Mouse (Mus musculus): ENCODE results near the gene Foxp1. TPM values are rescaled to one million over a fixed set of nuclear protein-coding genes. Genes with fewer than 3 reads are reported as not detected.
A peak's percentile ranks its signal among the peaks of the same experiment; 100 is the strongest.

Gene Foxp1
- polyA plus RNA-seq, 1 experiment, result 129 TPM

- H3K36me3 ChIP-seq (ENCODE audit: control insufficient read depth, insufficient read depth, low read length), result no peaks in the 10 kb centered on the region
- no peak overlapping the region for H3K27ac ChIP-seq (ENCODE audit: control insufficient read depth, insufficient read depth, low read length)
- H3K4me1 ChIP-seq (replicated peaks; ENCODE audit: control insufficient read depth, insufficient read depth, low read length), result no peaks in the 10 kb centered on the region
- H3K4me3 ChIP-seq (ENCODE audit: control insufficient read depth, insufficient read depth, low read length), result no peak overlapping the region
- TF ChIP-seq CTCF (IDR thresholded peaks at IDR 0.05; ENCODE audit: borderline replicate concordance, control insufficient read depth, extremely low read depth, insufficient read depth, low read length, poor library complexity), result no peak
- TF ChIP-seq POLR2A (IDR thresholded peaks at IDR 0.05; ENCODE audit: control insufficient read depth, extremely low read depth, insufficient read depth, low read length, poor library complexity), result no peak
- no peaks in the 10 kb centered on the region for H3K27me3 ChIP-seq (ENCODE audit: control insufficient read depth, insufficient read depth, low read length)
- WGBS, result 94% methylated on average over 4 of the region's 4 CpGs
- no peak for DNase-seq
Measured at GRCm38 (mm10) chr6:99182777-99183176, 339.7 kb downstream of the Foxp1 start.

DNA sequence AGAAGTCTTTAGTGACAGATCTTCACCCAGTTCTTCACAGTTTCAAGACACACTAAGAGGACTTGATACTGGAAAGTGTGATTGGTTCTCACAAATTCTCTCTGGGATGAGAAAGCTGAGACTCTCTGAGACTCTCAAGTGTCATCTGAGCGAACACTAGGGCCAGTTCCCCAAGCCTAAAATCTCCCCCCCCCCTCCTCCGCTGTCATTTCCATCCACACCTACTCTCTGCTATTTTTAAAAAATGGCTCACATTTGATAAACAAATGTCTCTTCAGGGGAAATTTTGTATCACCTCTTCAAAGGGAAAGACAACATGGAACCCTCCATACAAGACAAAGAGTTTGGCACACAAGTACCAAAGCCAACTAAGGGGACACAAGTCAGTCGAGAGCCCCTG is 346.3 kb downstream of the Foxp1 start:
- Histone ChIP-seq H3K36me3 (ENCODE audit: control insufficient read depth, insufficient read depth, low read length) (no peaks in the 10 kb centered on the region), H3K27ac (ENCODE audit: control insufficient read depth, insufficient read depth, low read length) (no peak overlapping the region)

DNA sequence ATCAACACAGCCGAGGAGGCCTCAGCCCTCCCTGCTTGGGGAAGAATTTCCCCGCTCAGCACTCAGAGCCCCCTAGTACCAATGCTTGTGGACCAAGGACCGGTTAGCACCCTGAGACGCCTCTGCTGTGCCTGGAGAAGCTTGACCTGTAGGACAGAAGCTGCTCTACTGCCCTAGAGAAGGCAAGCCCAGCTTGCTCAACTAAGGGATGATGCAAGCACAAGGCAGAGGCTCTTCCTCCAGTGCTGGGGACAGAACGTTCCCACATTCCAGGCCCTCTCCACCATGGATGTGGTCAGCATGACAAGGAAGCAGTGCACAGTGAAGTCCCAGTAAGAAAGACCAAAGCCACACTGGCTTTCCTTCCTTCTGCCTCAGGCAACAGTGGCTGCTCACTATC is 347.1 kb downstream of the Foxp1 start:
- 93% methylated on average over 5 of the region's 5 CpGs for WGBS

More for the DNA sequence above, 346.3 kb downstream of the Foxp1 start:
- Histone ChIP-seq H3K27me3 (ENCODE audit: control insufficient read depth, insufficient read depth, low read length) (no peaks in the 10 kb centered on the region), H3K4me1 (replicated peaks; ENCODE audit: control insufficient read depth, insufficient read depth, low read length) (peaks cover 9% of the 10 kb centered on the region; the same call in 1 of the 2 replicates), H3K4me3 (ENCODE audit: control insufficient read depth, insufficient read depth, low read length) (no peak overlapping the region)
- DNase-seq, result no peak
- TF ChIP-seq CTCF (IDR thresholded peaks at IDR 0.05; ENCODE audit: borderline replicate concordance, control insufficient read depth, extremely low read depth, insufficient read depth, low read length, poor library complexity) (no peak), POLR2A (IDR thresholded peaks at IDR 0.05; ENCODE audit: control insufficient read depth, extremely low read depth, insufficient read depth, low read length, poor library complexity) (no peak)
- WGBS, result 66% methylated on average over 3 of the region's 3 CpGs

DNA sequence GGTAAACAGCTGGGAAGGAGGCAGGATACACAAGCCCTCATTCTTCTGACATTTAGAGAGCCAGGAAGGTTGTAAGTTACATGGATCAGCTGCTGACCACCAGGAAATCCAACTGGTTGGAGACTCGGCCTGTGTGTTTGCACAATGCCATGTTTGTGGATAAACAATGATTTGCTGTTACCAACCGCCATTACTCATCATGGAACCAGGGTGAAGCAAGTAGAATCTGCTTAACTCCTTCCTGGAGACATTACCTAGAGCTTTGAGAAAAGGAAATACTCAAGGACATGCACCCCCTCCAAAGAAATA is 348.7 kb downstream of the Foxp1 start:
- Histone ChIP-seq H3K36me3 (ENCODE audit: control insufficient read depth, insufficient read depth, low read length) (no peaks in the 10 kb centered on the region), H3K4me1 (replicated peaks; ENCODE audit: control insufficient read depth, insufficient read depth, low read length) (peaks cover 9% of the 10 kb centered on the region; the same call in 1 of the 2 replicates), H3K4me3 (ENCODE audit: control insufficient read depth, insufficient read depth, low read length) (no peak overlapping the region), H3K27ac (ENCODE audit: control insufficient read depth, insufficient read depth, low read length) (no peak overlapping the region), H3K27me3 (ENCODE audit: control insufficient read depth, insufficient read depth, low read length) (no peaks in the 10 kb centered on the region)
- DNase-seq, result no peak
- TF ChIP-seq POLR2A (IDR thresholded peaks at IDR 0.05; ENCODE audit: control insufficient read depth, extremely low read depth, insufficient read depth, low read length, poor library complexity) (no peak), CTCF (IDR thresholded peaks at IDR 0.05; ENCODE audit: borderline replicate concordance, control insufficient read depth, extremely low read depth, insufficient read depth, low read length, poor library complexity) (no peak)
- WGBS, result 97% methylated on average over 2 of the region's 2 CpGs

More for the DNA sequence above, 347.1 kb downstream of the Foxp1 start:
- Histone ChIP-seq H3K36me3 (ENCODE audit: control insufficient read depth, insufficient read depth, low read length) (no peaks in the 10 kb centered on the region), H3K27ac (ENCODE audit: control insufficient read depth, insufficient read depth, low read length) (no peak overlapping the region), H3K27me3 (ENCODE audit: control insufficient read depth, insufficient read depth, low read length) (no peaks in the 10 kb centered on the region), H3K4me3 (ENCODE audit: control insufficient read depth, insufficient read depth, low read length) (no peak overlapping the region), H3K4me1 (replicated peaks; ENCODE audit: control insufficient read depth, insufficient read depth, low read length) (peaks cover 9% of the 10 kb centered on the region; the same call in 1 of the 2 replicates)
- TF ChIP-seq CTCF (IDR thresholded peaks at IDR 0.05; ENCODE audit: borderline replicate concordance, control insufficient read depth, extremely low read depth, insufficient read depth, low read length, poor library complexity) (no peak), POLR2A (IDR thresholded peaks at IDR 0.05; ENCODE audit: control insufficient read depth, extremely low read depth, insufficient read depth, low read length, poor library complexity) (no peak)
- DNase-seq, result no peak

GRCm38 (mm10) chr6:99173066-99173901 is 349.2 kb downstream of the Foxp1 start:
- no peaks in the 10 kb centered on the region for H3K36me3 ChIP-seq (ENCODE audit: control insufficient read depth, insufficient read depth, low read length)
- TF ChIP-seq CTCF (IDR thresholded peaks at IDR 0.05; ENCODE audit: borderline replicate concordance, control insufficient read depth, extremely low read depth, insufficient read depth, low read length, poor library complexity), result no peak
- no peak for TF ChIP-seq POLR2A (IDR thresholded peaks at IDR 0.05; ENCODE audit: control insufficient read depth, extremely low read depth, insufficient read depth, low read length, poor library complexity)
- H3K27ac ChIP-seq (ENCODE audit: control insufficient read depth, insufficient read depth, low read length), result peak overlapping the region; percentile 13; the same call in 1 of the 2 replicates
- no peaks in the 10 kb centered on the region for H3K27me3 ChIP-seq (ENCODE audit: control insufficient read depth, insufficient read depth, low read length)
- DNase-seq, result no peak
- H3K4me3 ChIP-seq (ENCODE audit: control insufficient read depth, insufficient read depth, low read length), result no peak overlapping the region
- H3K4me1 ChIP-seq (replicated peaks; ENCODE audit: control insufficient read depth, insufficient read depth, low read length), result peaks cover 9% of the 10 kb centered on the region; the same call in 1 of the 2 replicates
- 96% methylated on average over 14 of the region's 14 CpGs for WGBS

GRCm38 (mm10) chr6:99172589-99172986 is 349.9 kb downstream of the Foxp1 start:
- no peak overlapping the region for H3K4me3 ChIP-seq (ENCODE audit: control insufficient read depth, insufficient read depth, low read length)
- no peak overlapping the region for H3K27ac ChIP-seq (ENCODE audit: control insufficient read depth, insufficient read depth, low read length)
- H3K36me3 ChIP-seq (ENCODE audit: control insufficient read depth, insufficient read depth, low read length), result no peaks in the 10 kb centered on the region
- 92% methylated on average over 6 of the region's 6 CpGs for WGBS
- peaks cover 9% of the 10 kb centered on the region; the same call in 1 of the 2 replicates for H3K4me1 ChIP-seq (replicated peaks; ENCODE audit: control insufficient read depth, insufficient read depth, low read length)
- no peak for DNase-seq
- TF ChIP-seq CTCF (IDR thresholded peaks at IDR 0.05; ENCODE audit: borderline replicate concordance, control insufficient read depth, extremely low read depth, insufficient read depth, low read length, poor library complexity) (no peak), POLR2A (IDR thresholded peaks at IDR 0.05; ENCODE audit: control insufficient read depth, extremely low read depth, insufficient read depth, low read length, poor library complexity) (no peak)
- H3K27me3 ChIP-seq (ENCODE audit: control insufficient read depth, insufficient read depth, low read length), result no peaks in the 10 kb centered on the region
